Mouse (Mus musculus) R1 (cell line): ENCODE measurements around the gene Pxmp4.

Experiments
- DNase-seq: peaks from one replicate; pipeline ENCODE4 v3.0.0-alpha.2; 2018; ENCODE audit warnings: low read depth, low spot score

The Pxmp4 gene

DNA sequence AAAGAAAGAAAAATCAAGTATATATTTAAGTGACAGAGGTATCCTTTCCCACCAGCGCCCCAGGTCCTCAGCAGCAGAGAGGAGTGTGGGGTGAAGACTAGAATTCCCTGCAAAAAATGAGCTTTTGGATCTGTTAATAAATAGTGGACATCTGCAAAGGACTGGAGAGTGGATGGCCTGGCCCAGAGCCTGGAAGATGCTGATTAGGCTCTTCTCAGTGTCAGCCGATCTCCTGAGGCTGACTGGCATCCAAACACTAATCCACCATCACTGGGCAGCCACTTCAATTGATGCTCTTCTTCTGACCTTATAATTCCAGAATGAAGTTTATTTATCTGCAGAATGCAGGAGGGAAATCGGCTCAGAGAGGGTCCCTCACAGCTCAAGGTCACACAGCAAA, 30.5 kb downstream of the Pxmp4 start:
- no peak for DNase-seq

GRCm38 (mm10) chr2:154571976-154572375, 31.5 kb downstream of the Pxmp4 start:
- DNase-seq, result no peak

- DNase-seq, result peak; percentile 56
Measured at GRCm38 (mm10) chr2:154571266-154571665, 32.2 kb downstream of the Pxmp4 start.

- no peak for DNase-seq
Measured at GRCm38 (mm10) chr2:154570666-154571065, 32.8 kb downstream of the Pxmp4 start.

- DNase-seq, result peak; percentile 96
Measured at GRCm38 (mm10) chr2:154569836-154570286, 33.6 kb downstream of the Pxmp4 start, which contains the start of gene E2f1. TSS of gene E2f1 (minus strand) at chr2:154569892.

DNA sequence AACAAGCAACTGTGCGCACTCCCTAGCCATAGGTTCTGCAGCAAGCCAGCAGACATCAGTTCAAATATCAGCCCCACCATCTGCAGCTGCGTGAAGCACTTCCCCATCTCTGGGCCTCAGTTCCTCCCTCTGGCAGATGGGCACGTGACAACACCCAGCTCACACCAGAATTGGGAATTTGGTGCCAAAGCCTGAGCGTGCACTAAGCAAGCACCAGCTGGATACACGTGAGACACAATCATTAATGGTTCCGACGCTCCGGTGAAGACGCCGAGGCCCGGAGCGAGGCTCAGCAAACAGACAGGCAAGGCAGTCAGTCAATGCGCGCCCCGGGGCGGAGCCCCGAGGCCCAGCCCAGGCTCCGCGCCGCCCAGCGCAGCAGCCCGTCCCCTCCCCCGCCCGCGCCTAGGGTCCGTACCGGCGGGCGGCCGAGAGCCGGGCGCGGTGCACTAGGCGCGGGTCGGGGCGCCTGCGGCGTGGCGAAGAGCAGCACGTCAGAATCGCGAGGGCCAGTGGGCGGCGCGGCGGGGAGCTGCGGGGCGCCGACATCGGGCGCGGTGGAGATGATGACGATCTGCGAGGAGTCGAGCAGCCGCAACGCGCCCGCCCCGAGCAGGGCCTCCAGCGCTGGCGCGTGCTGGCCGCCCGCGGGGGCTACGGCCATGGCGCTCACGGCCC, 34.3 kb downstream of the Pxmp4 start:
- peak; percentile 84 for DNase-seq

GRCm38 (mm10) chr2:154568329-154569070, 35.0 kb downstream of the Pxmp4 start:
- DNase-seq, result peak; percentile 77

DNA sequence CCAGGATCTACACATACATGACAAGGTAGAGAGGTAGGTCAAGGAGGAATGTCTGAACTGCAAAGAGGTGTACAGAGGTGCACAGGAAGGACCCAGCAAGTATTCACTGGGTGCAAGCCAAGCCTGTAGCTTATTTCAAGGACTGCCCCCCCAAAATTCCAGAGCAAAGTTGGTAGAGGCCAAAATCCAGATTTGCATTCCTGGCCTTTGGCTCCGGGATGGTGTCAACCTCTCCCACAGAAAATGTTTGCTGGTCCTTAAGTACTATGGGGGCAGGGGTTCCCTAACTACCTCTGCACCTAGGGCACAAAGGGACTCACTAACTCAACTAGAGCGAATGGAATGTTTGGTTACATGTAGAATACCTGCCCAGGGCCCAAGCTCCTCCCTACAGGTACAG, 35.7 kb downstream of the Pxmp4 start:
- no peak for DNase-seq

DNA sequence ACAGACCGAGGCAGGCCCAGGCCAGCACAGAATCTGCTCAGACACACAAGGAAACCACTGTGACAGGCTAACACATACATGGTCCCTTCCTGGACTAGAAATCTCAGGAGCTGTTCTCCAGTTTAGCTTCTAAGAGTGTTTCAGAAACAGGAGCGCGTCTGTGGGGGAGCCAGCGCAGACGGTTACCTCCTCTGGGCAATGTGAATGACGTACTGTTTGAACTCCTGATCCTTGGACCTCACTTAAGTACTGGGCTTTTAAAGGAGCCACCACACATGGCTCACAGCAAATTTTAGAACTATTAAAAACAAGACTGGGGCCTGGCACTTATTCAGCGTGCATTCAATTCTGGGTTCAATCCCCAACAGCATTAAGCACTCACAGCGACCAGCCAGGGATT, 36.9 kb downstream of the Pxmp4 start:
- DNase-seq, result no peak

- no peak for DNase-seq
Measured at GRCm38 (mm10) chr2:154565562-154565961, 37.9 kb downstream of the Pxmp4 start.

DNA sequence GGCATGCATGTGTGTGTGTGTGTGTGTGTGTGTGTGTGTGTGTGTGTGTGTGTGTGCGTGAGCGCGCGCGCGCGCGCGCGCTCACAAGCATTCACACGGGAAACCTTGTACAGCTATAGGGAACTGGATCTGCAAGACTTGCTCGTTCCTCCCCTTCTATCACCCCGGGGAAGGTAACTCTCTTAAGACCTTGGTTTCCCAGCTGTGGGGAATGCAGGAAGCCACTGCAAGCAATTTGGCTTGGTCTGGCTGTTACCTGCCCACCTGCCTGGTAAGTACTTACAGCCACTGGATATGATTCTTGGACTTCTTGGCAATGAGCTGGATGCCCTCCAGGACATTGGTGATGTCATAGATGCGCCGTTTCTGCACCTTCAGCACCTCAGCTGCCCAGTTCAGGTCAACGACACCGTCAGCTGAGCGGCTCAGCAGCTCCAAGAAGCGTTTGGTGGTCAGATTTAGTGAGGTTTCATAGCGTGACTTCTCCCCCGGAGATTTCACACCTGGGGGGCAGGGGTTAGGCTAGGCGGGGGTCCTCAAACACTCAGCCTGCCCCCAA, 39.8 kb downstream of the Pxmp4 start:
- no peak for DNase-seq

DNA sequence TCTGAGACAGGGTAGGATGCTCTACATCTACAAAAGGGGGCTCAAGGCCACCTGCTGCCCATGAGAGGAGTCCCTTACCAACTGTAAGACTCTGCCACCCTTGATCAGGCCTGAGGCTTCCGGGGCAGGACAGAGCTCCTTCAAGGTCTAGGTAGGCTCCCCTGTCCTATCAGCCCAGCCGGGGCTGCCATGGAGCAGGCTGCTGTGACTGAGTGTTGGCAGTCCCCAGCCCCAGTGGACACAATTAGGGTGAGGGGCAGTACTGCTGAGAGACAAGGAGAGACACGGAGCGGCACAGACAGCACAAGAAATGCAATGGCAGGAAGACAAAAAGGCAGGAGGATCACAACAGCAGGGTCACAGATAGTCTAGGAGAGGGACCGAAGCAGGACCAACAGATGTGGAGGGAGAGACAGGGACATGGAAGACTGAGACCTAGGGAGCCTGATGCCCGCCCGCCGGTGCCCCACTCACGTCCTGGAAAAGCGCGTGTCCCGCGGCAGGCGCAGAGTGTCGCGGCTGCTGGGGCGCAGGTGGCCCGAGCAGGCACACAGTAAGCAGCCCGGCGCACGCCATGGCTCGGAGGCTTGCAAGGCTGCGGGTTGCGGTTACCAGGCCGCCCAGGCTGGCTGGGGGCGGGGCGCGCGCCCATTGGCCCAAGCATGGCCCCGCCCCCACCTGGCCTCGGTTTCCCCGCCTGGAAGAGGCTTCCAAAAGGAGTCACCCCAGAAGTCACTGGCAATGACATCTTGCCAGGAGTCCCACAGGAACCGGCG, 45.1 kb downstream of the Pxmp4 start, which contains the start of gene Necab3:
Necab3 (minus strand) TSS at position 627 of the 776 bp plus-strand sequence.
- DNase-seq, result peak; percentile 82

DNA sequence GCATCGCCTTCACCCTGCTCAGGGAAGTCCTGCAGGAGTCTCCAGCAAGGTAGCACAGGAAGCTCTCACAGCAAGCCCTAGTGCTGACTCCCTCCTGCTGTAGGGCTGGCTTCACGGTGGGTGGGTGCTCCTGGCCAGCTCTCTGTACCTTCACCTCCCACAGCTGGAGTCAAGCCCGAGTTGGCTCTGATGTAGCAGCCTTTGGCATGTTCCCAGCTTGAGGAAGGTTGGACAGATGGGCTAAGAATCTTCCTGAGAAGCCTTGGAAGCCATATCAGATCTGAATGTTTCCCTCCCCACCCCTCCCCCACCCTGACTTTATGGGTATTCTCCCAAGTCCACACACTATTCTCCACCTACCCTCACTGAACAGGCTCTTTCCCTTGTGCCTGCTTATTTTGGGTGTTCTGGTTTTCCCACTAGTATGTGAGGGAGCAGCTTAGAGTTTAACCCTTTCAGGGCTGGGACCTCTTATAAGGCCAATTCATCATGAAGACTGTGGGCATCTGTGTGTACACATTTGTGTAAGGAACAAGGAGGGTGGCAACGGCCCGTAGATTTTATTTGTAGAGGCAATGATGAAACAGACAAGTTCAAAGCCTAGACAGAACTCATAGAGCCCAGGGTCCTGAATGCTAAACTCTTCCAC, 46.2 kb downstream of the Pxmp4 start:
- no peak for DNase-seq

- no peak for DNase-seq
Measured at GRCm38 (mm10) chr2:154555235-154555634, 48.3 kb downstream of the Pxmp4 start.

GRCm38 (mm10) chr2:154552424-154552907, 51.0 kb downstream of the Pxmp4 start:
- DNase-seq, result peak; percentile 69

- DNase-seq, result peak; percentile 51
Measured at GRCm38 (mm10) chr2:154551927-154552326, 51.6 kb downstream of the Pxmp4 start.

- DNase-seq, result no peak
Measured at GRCm38 (mm10) chr2:154551476-154551875, 52.0 kb downstream of the Pxmp4 start, which contains the start of gene Actl10. TSS of gene Actl10 (plus strand) at chr2:154551776.

GRCm38 (mm10) chr2:154550937-154551336, 52.6 kb downstream of the Pxmp4 start:
- DNase-seq, result no peak

GRCm38 (mm10) chr2:154549886-154550189, 53.7 kb downstream of the Pxmp4 start:
- no peak for DNase-seq

- peak; percentile 74 for DNase-seq
Measured at GRCm38 (mm10) chr2:154549127-154549885, 54.2 kb downstream of the Pxmp4 start.
